Mouse (Mus musculus) hindbrain, postnatal 0 days (tissue): ENCODE data around the gene Dsn1. TPM values are rescaled to one million over a fixed set of nuclear protein-coding genes. Genes with fewer than 3 reads are reported as not detected.

Experiments used
- ATAC-seq: fragments of 200-750 bp; cut with Nextera tagmentation; 2 replicates; pipeline ENCODE4 v1.8.0; 2017; ENCODE audit warnings: mild to moderate bottlenecking, moderate TSS enrichment, moderate library complexity
- DNase-seq: peaks from one replicate; pipeline ENCODE4 v3.0.0-alpha.2; 2015; ENCODE audit warnings: low spot score
- H3K27ac ChIP-seq: fragments of 300-500 bp; sonication (generic); 2 replicates; pipeline ENCODE4 v1.5.1; 2014; ENCODE audit warnings: mild to moderate bottlenecking
- H3K27me3 ChIP-seq: fragments of 300-500 bp; sonication (generic); 2 replicates; pipeline ENCODE4 v1.6.1; 2014; ENCODE audit warnings: low read length, mixed read lengths; ENCODE audit not compliant: insufficient read depth
- H3K36me3 ChIP-seq: fragments of 300-500 bp; sonication (generic); 2 replicates; pipeline ENCODE4 v1.6.1; 2014; ENCODE audit warnings: low read length, mixed read lengths; ENCODE audit not compliant: insufficient read depth
- H3K4me1 ChIP-seq: fragments of 300-500 bp; sonication (generic); 2 replicates; pipeline ENCODE4 v1.6.1; 2014; ENCODE audit warnings: antibody characterized with exemption, low read length, mixed read lengths; ENCODE audit not compliant: insufficient read depth
- H3K4me2 ChIP-seq: fragments of 300-500 bp; sonication (generic); 2 replicates; pipeline ENCODE4 v1.6.1; 2014; ENCODE audit warnings: low read depth, mild to moderate bottlenecking, low read length, moderate library complexity, mixed read lengths
- H3K4me3 ChIP-seq: fragments of 300-500 bp; sonication (generic); 2 replicates; pipeline ENCODE4 v1.5.1; 2014; ENCODE audit warnings: low read length
- H3K9ac ChIP-seq: fragments of 300-500 bp; sonication (generic); replicated peaks from 2 replicates; pipeline ENCODE4 v1.6.1; 2014; ENCODE audit warnings: mild to moderate bottlenecking, low read length, moderate library complexity, mixed read lengths
- H3K9me3 ChIP-seq: fragments of 300-500 bp; sonication (generic); 2 replicates; pipeline ENCODE4 v1.6.1; 2016; ENCODE audit warnings: low read length, mixed read lengths
- CTCF ChIP-seq: IDR thresholded peaks from 2 replicates; pipeline ENCODE4 v1.5.1; 2016; ENCODE audit warnings: antibody characterized with exemption, control low read depth, low read depth
- WGBS: fragments of 180-500 bp; shearing (Covaris S2); extraction: QIAGEN DNeasy Blood & Tissue Kit; methylation state at CpG from one replicate; pipeline ENCODE4 v1.1.7; 2014; 5-methylcytosine and 5-hydroxymethylcytosine counted together
- polyA plus RNA-seq: library from polyadenylated mRNA; unstranded; fragments of >200 nt; fragmentation: Nextera tagmentation; extraction: Ambion mirVana; gene quantifications from 2 replicates; pipeline ENCODE4 v1.2.1, GENCODE M21; 2015
- total RNA-seq: library from RNA; depleted of rRNA; stranded (reverse); fragments of >200 nt; gene quantifications from 2 replicates; pipeline ENCODE4 v1.2.3, GENCODE M21; 2014; rRNA removed

The Dsn1 gene
- total and polyA plus RNA-seq, 2 experiments from 2014 or later: 9.5 to 12.7 TPM

DNA sequence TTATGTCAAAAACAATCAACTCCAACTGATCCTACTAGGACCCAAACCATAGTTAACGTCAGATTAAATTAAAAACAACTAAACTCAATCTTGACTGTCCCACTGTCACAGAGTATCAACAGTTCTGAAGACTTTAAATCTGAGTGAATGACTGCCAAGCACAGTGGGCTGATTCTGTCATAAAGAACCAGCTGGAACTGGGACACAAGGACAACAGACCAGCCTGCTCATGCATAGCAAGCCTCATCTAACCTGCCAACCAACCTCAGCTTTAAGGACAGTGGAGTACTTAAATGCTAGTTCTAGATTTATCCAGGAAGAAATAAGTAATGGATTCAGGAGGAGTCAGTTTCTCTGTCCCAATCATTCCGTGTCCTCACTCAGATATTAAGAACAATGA lies 49.9 kb downstream of the Dsn1 start:
- 90% methylated on average over 2 of the region's 2 CpGs for WGBS
- DNase-seq (no peak), ATAC-seq (no peak)
- Histone ChIP-seq H3K27ac (no peak overlapping the region), H3K9me3 (no peaks in the 10 kb centered on the region), H3K4me2 (no peak overlapping the region), H3K4me1 (no peaks in the 10 kb centered on the region), H3K4me3 (no peak overlapping the region), H3K9ac (no peak overlapping the region), H3K36me3 (no peaks in the 10 kb centered on the region; the same call in 1 of the 2 replicates), H3K27me3 (no peaks in the 10 kb centered on the region)
- no peak for TF ChIP-seq CTCF

DNA sequence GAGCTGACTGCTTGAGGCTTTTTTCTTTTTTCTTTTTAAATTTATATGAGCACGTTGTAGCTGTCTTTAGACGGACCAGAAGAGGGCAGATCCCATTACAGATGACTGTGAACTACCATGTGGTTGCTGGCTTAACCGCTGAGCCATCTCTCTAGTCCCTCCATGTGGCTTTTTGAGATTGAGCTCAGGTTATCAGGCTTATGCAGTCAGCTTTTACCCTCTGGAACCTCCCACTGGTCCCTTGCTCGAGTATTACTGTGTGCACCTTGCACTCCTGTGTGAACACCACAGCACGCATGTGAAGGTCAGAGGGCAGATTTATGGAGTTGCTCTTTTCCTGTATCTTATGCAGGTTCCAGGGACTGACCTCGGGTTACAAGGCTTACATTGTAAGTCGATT lies 50.6 kb downstream of the Dsn1 start:
- 81% methylated on average over 7 of the region's 7 CpGs for WGBS
- Histone ChIP-seq H3K36me3 (no peaks in the 10 kb centered on the region; the same call in 1 of the 2 replicates), H3K9me3 (no peaks in the 10 kb centered on the region), H3K9ac (no peak overlapping the region), H3K4me2 (no peak overlapping the region), H3K27ac (no peak overlapping the region), H3K27me3 (no peaks in the 10 kb centered on the region), H3K4me1 (no peaks in the 10 kb centered on the region), H3K4me3 (no peak overlapping the region)
- DNase-seq (no peak), ATAC-seq (no peak)
- no peak for TF ChIP-seq CTCF

DNA sequence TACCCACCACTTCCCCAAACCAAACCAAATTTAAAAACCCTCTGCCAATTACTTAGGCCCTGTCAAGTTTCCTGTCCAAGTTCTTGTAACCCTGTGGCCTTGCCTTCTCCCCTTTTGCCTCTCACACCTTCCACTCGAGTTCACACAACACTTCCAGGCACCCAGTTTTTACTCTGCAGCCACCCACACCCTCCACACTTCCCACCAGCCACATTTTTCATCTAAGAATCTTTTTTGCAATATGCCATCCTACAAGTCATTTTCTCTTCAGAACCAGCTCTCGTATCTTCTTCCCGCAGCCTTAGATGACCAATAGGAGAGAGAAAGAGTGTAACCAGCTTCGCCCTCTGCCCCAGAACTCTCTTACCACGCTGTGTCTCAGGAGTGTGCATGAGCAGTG lies 52.5 kb downstream of the Dsn1 start:
- 94% methylated on average over 5 of the region's 5 CpGs for WGBS
- no peak for ATAC-seq
- H3K27ac ChIP-seq: no peak overlapping the region
- H3K4me1 ChIP-seq: no peaks in the 10 kb centered on the region
- no peak overlapping the region for H3K4me3 ChIP-seq
- H3K27me3 ChIP-seq: no peaks in the 10 kb centered on the region
- H3K9me3 ChIP-seq: no peaks in the 10 kb centered on the region
- H3K36me3 ChIP-seq: no peaks in the 10 kb centered on the region; the same call in 1 of the 2 replicates
- no peak overlapping the region for H3K9ac ChIP-seq
- DNase-seq: no peak
- no peak for TF ChIP-seq CTCF
- H3K4me2 ChIP-seq: no peak overlapping the region

- no peak overlapping the region for H3K9ac ChIP-seq
- H3K9me3 ChIP-seq: no peaks in the 10 kb centered on the region
- H3K4me2 ChIP-seq: no peak overlapping the region
- ATAC-seq: no peak
- H3K4me3 ChIP-seq: no peak overlapping the region
- peaks cover 21% of the 10 kb centered on the region for H3K36me3 ChIP-seq
- no peak for DNase-seq
- no peaks in the 10 kb centered on the region for H3K4me1 ChIP-seq
- H3K27me3 ChIP-seq: no peaks in the 10 kb centered on the region
- H3K27ac ChIP-seq: no peak overlapping the region
- TF ChIP-seq CTCF: no peak
- 89% methylated on average over 10 of the region's 10 CpGs for WGBS
Measured at GRCm38 (mm10) chr2:156951301-156952094, 55.5 kb downstream of the Dsn1 start.

GRCm38 (mm10) chr2:156950816-156951215 lies 56.1 kb downstream of the Dsn1 start:
- peaks cover 23% of the 10 kb centered on the region for H3K36me3 ChIP-seq
- WGBS: 89% methylated on average over 3 of the region's 3 CpGs
- no peak overlapping the region for H3K9ac ChIP-seq
- no peak overlapping the region for H3K4me3 ChIP-seq
- no peak for ATAC-seq
- H3K9me3 ChIP-seq: no peaks in the 10 kb centered on the region
- no peak overlapping the region for H3K4me2 ChIP-seq
- no peak overlapping the region for H3K27ac ChIP-seq
- H3K4me1 ChIP-seq: no peaks in the 10 kb centered on the region
- no peak for TF ChIP-seq CTCF
- DNase-seq: no peak
- no peaks in the 10 kb centered on the region for H3K27me3 ChIP-seq

Other genes starting within 250 kb of the Dsn1 start
- gene Myl9, start 231.7 kb downstream of the Dsn1 start, total RNA-seq: 38.4 and 41.7 TPM in 2 replicates
- gene Myl9, start 231.7 kb downstream of the Dsn1 start, polyA plus RNA-seq: 32.5 and 38.4 TPM in 2 replicates
- 18.2 and 26.6 TPM in 2 replicates for gene Tgif2, start 167.1 kb downstream of the Dsn1 start, total RNA-seq
- 12.6 and 14.4 TPM in 2 replicates for gene Tgif2, start 167.1 kb downstream of the Dsn1 start, polyA plus RNA-seq
- gene 4930518I15Rik, start 149.2 kb downstream of the Dsn1 start, total RNA-seq: 1.7 and 4.4 TPM in 2 replicates
- 3.6 and 3.8 TPM in 2 replicates for gene 4930518I15Rik, start 149.2 kb downstream of the Dsn1 start, polyA plus RNA-seq
- gene Rab5if, start 144.0 kb downstream of the Dsn1 start, total RNA-seq: 131 and 135 TPM in 2 replicates
- 158 and 160 TPM in 2 replicates for gene Rab5if, start 144.0 kb downstream of the Dsn1 start, polyA plus RNA-seq
- 0.68 TPM in 1 of 2 replicates, not detected in the other for gene Sla2, start 120.0 kb downstream of the Dsn1 start, total RNA-seq
- gene Sla2, start 120.0 kb downstream of the Dsn1 start, polyA plus RNA-seq: 0.13 and 0.15 TPM in 2 replicates
- 177 and 183 TPM in 2 replicates for gene Ndrg3, start 15.1 kb downstream of the Dsn1 start, total RNA-seq
- gene Ndrg3, start 15.1 kb downstream of the Dsn1 start, polyA plus RNA-seq: 162 and 167 TPM in 2 replicates
- 120 and 151 TPM in 2 replicates for gene Soga1, start 72.1 kb upstream of the Dsn1 start, total RNA-seq
- 3.5 and 3.6 TPM in 2 replicates for gene Soga1, start 72.1 kb upstream of the Dsn1 start, polyA plus RNA-seq
- gene Tldc2, start 79.9 kb upstream of the Dsn1 start, total RNA-seq: not detected in 2 replicates
- 0.43 TPM in 1 of 2 replicates, not detected in the other for gene Tldc2, start 79.9 kb upstream of the Dsn1 start, polyA plus RNA-seq
- gene Samhd1, start 128.1 kb upstream of the Dsn1 start, total RNA-seq: 11.5 and 12.7 TPM in 2 replicates
- gene Samhd1, start 128.1 kb upstream of the Dsn1 start, polyA plus RNA-seq: 10.9 and 11.9 TPM in 2 replicates
- 8.4 and 12.7 TPM in 2 replicates for gene Rbl1, start 197.4 kb upstream of the Dsn1 start, total RNA-seq
- 5.2 and 6.0 TPM in 2 replicates for gene Rbl1, start 197.4 kb upstream of the Dsn1 start, polyA plus RNA-seq